Mouse (Mus musculus) induced T-regulatory cell, adult 2 months (primary cell): ENCODE data around the gene Dnajb4.

Experiments used
- DNase-seq: peaks from one replicate; pipeline ENCODE4 v3.0.0-alpha.2; 2012; ENCODE audit warnings: low read depth

Dnajb4 gene

DNA sequence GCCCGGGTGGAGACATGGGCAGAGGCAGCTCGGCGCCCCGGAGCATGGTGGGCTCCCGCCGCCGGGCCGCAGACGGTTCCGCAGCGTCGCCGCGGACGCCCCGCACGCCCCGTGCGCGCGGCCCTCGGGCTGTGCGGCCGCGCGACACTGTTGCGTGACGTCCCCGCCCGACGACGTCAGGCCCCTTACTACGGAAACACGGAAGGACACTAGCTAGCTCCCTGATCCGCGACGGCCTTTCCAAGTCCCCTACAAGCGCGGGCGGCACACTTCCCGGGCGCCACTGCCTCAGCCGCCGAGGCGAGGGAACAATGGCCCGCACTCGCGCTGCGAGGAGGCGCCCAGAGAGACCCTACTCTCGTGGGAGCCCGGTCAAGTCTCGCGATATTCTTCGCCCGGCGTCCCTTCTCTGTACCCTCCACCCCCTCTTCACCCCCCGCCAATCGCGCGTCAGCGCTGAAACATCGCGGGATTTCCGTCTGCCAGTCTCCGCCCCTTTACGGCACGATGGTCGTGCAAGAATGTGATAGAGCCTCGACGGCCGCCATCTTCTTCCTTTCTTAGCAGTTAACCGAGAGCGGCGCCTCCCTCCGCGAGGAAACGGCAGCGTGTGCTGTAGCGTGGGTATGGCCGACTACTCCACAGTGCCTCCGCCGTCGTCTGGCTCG, at the start of gene Dnajb4, which contains the start of gene Fubp1:
Gene Dnajb4, minus strand, starts transcription at position 336 of the 668 bp plus-strand sequence.
Gene Fubp1, plus strand, starts transcription at position 456 of the 668 bp plus-strand sequence.
- peak; percentile 100 for DNase-seq

DNA sequence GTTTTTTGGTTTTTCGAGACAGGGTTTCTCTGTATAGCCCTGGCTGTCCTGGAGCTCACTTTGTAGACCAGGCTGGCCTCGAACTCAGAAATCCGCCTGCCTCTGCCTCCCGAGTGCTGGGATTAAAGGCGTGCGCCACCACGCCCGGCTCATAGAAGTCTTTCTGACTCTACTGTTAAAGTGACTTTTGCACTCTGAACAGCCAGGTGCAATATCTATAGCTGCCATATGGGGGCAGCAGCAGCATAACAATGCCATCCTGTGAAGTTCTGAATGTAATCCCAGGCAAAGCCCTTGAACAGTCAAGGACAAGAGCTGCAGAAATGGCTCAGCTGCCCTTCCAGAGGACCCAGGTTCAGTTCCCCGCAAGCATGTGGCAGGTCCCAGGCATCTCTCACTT, 49.3 kb upstream of the Dnajb4 start:
- peak; percentile 83 for DNase-seq

DNA sequence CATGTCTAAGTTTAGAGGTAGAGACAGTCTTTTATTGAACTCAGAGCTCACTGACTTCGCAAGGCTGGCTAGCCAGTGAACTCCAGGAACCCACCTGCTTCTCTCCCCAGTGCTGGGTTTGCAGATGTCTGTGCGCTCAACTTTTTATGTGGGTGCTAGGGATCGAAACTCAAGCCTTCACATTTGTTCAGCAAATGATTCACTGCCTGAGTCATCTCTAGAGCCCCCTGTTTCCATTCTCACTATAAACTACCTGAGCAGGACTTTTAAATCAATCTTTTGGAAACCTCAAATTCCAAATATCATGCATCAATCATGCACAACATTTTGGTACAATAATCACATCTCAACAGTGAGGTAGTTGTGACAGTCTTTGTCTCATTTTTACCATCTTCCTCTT, 47.4 kb upstream of the Dnajb4 start:
- DNase-seq: peak; percentile 36

DNA sequence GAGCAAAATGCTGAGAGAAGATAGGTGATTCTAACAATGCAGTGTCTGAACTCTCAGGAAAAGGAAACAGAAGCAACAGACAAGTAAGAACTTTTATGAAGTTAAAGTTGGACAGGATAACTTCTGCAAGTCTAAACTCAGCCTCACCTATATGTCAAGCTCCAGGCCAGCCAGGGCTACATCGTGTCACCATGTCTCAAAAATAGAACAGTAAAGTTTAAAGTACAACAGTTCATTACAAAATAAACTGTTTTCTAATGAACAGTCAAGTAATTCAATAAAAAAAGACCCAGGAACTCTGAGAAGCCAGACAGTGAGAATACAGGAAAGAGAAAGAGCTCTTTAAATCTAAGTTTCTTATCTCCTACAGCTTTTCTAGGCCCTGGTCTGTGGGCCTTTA, 40.4 kb upstream of the Dnajb4 start:
- no peak for DNase-seq

DNA sequence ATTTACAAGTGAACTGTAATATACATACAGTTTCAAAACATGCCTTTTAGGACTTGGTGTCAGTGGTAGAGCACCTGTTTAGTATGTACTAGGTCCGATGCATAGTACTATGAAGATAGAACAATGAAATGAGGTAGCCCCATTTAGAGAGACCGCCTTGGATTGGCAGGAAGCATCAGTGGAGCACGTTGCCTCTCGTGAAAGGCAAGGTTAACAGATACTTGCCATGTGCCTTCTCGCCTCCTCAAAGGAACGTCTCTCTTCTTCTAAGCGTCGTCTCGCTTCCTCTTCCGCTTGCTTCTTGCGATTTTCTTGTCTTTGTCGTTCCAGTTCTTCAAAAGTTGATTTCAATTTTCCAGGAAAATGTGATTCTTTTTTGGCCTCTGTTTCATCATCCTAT, 37.6 kb upstream of the Dnajb4 start:
- no peak for DNase-seq

DNA sequence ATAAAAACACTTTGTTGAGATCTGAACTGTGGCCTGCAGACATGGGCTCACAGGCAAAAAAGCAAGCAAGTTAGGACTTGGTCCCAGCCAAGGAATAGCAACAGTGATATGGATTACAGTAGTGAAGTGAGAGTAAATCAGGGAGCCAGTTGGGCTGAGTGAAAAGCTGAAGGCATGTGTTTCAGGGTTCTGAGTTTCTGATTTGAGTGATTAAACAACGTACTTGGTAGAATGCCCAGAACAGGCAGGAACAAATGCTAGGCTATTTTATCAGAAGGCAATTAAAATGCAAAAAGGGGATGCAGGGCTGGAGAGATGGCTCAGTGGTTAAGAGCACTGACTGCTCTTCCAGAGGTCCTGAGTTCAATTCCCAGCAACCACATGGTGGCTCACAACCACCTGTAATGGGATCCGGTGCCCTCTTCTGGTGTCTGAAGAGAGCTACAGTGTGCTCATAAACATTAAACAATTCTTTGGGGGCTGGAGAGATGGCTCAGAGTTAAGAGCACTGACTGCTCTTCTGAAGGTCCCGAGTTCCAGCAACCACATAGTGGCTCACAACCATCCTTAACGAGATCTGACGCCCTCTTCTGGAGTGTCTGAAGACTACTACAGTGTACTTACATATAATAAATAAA, 35.3 kb upstream of the Dnajb4 start:
- no peak for DNase-seq

DNA sequence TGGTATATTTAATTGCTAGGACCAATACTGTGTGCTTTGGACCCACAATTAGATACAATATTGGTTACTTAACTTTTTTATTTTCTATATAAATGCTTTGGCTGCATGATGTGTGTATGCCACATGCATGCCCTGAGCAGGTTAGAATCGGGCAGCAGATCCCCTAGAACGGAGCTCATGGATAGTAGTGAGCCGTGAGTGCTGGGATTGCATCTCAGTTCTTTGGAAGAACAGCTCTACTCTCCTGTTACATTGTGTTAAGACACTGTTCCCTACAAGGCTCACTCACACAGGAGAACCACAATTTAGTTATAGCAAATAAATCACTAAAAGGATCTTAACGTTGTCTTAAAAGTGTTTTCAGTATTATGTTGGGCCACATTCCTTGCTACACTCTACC, 33.2 kb upstream of the Dnajb4 start:
- no peak for DNase-seq

DNA sequence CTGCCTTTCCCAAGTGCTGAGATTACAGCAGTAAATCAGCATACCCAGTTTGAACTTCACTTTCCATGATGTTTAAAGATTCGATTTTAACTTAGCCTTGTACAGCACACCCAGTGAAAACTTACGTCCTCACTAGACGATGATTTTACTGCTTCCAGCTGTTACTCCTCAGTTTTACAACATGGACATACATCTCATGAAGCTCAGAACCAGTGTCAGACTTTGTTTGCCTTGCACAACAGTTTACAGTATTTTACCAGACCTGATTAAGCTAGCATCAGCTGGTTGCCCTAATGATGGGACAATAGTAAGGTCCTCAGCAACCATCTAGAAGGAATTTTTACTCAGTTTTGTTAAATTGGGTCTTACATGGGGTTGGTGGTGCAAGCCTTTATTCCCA, 31.0 kb upstream of the Dnajb4 start:
- no peak for DNase-seq

DNA sequence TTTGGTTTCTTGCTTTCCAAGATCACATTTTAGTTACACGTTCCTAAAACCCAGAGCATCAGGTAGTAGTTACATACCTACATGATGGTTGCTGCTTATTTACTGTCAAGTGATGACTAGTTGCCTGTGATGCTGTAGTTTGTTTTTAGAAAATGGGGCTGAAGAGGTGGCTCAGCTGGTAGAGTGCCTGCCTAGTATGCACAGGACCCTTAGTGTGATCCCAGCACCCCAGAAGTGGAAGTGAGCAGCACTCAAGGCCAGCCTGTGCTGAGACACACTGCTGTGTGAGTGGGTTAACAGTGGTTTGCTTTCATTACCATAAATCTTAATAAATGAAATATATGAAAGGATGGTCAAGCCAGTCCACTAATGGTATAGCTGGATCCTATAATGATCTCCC, 29.5 kb upstream of the Dnajb4 start:
- no peak for DNase-seq

DNA sequence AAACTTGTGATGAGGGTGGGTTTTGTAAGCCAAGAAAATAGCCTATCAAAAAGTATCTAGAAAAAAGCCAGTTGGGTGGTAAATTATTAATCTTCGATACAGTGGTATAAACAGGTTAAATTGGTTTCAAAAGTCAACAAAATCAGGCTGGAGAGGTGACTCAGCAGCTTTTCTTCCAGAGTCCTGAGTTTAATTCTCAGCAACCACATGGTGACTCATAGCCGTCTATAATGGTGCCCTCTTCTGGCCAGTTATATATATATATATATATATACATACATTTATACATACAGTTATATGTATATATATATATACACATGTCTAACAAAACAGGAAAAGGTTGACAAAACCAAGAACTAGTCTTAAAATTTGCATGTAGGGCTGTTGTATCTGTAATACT, 28.7 kb upstream of the Dnajb4 start:
- DNase-seq: peak; percentile 36

DNA sequence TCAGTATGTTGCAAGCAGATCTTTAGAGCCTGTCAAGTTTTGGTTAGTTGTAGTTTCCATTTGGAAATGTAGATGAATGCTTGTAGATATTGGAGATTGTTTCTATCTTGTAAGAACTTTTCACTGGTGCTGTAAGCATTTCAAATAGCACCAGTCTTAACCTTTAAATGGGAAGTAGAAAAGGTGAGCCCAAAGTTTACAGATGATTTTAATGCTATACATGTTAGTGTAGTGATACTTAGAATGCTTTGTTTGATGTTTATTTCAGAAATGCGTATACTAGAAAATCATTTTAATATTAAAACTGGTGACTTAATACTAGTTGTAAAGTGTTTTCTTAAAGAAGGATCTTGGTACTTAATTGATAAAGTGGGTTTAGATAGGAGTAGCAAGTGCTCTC, 25.7 kb upstream of the Dnajb4 start:
- DNase-seq: no peak

DNA sequence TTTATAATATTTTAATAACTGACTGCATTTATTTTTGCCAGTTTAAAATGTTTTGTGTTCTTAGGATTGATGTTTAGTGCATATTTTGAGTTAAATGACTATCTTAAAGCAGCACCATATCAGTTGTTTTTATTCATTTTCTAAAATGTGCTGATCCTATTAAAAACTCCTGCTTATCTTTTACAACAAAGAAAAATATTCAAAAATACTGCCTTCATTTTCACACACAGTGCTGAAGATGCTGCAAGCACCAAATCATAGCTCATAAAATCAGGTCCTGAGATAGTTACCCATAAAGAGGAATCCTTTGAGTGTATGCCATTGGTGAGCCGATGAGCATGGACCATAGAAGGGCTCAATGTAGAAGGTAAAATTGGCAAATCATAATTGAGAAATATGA, 25.1 kb upstream of the Dnajb4 start:
- no peak for DNase-seq

DNA sequence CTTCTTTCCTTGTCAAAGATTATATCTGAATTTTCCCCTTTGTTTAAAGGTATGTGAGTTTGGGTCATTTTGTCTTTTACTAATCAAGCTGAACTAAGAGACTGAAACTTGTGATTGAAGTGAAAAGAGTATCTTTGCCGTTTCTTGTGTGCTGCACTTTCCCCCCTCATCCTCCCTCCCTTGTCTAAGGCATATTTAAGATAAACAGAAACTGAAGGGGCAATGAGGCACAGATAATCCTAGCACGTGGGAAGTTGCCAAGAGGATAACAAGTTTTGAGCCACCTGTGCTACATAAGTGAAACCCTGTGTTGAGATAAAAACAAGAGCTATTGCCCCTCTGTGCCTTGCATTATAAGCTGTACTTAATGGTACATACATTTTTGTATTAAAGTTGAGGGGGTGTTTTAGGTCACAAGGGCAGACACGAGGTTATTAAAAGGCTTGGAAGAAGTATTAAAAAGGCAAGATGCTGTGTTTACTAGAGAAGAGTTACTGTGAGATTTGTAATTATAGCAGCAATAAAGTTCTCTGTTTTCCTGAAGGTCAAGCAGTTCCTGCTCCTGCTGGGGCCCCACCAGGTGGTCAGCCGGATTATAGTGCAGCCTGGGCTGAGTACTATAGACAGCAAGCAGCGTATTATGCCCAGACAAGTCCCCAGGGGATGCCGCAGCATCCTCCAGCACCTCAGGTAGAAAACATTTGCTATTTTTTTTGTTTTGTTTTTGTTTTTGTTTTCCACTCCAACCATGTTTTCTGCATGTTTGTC, 21.4 kb upstream of the Dnajb4 start:
- DNase-seq: no peak

DNA sequence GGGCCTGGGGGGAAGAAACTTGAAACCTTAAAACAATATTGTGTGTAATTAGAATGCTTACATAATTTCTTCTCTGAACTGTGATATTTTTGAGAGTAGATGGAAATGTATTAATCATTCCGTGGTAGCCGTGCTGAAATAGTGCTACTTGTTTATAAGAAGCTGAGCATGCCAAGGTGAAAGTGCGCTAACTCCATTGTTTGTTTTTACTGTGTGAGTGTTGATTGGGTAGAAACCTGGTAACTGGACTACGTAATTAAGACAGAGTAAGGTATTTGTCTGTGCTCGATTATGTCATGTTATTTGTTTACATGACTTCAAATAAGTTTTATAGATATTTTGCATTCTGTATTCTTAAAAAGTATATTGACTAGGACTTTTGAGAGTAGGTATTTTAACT, 19.2 kb upstream of the Dnajb4 start:
- DNase-seq: no peak

DNA sequence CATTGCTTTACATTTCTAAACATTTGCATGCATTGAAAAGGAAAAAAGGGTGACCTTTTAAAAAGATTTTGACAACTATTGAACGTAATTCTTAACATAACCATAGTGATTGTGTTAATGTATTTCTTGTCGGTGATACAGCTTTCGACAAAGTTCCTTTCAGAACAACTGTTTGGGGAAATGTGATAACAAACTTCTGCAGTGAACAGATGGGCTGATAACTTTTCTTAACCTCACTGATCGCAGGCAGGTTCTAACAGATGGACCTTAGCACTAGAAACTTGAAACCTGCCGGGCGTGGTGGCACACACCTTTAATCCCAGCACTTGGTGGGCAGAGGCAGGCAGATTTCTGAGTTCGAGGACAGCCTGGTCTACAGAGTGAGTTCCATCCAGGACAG, 18.7 kb upstream of the Dnajb4 start:
- no peak for DNase-seq

DNA sequence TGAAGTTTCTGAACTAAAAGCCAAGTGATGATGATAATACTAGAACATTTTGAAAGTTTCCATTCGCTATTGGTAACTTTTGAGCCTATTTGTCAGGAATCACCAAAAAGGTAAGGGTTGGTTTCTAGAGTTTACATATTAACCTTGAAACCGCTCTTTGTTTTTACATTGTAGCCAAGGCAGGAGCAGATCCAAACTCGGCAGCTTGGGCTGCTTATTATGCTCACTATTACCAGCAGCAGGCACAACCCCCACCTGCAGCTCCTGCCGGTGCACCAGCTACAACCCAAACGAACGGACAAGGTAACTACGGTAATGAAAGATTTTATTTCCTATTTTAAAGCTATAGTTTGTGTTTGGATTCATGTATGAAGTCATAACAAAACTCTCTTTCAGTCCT, 15.8 kb upstream of the Dnajb4 start:
- no peak for DNase-seq

DNA sequence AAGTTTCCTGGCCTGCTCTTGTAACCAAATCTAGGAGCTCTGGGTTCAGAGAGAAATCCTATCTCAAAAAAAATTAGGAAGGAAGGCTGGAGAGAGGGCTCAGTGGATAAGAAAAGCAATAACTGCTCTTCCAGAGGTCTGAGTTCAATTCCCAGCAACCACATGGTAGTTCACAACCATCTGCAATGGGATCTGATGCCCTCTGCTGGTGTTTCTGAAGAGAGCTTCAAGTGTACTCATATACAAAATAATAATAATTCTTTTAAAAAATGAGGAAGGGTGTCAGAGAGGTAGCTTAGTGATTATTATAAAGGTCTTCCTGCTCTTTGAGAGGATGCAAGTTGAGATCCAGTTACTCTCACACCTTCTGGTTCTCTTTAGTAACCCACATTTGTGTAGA, 14.8 kb upstream of the Dnajb4 start:
- no peak for DNase-seq

DNA sequence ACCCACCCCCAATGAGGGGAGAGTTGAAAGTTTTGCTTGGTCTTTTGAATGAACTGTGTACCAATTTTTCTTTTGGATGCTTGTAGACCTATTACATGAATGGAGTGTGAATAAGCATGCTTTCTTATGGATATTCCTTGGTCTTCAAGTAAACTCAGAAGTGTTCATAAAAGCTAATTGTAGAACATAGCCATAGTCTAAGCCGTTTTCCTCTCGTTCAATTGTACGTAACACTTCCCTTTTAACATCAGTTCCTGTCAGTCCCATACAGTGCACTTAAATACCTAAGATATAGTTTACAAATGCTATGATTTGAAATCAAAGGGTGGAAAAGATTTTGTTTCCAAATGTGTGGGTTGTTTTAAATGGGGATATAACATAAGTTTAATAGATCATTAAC, 3.3 kb upstream of the Dnajb4 start:
- peak; percentile 24 for DNase-seq

DNA sequence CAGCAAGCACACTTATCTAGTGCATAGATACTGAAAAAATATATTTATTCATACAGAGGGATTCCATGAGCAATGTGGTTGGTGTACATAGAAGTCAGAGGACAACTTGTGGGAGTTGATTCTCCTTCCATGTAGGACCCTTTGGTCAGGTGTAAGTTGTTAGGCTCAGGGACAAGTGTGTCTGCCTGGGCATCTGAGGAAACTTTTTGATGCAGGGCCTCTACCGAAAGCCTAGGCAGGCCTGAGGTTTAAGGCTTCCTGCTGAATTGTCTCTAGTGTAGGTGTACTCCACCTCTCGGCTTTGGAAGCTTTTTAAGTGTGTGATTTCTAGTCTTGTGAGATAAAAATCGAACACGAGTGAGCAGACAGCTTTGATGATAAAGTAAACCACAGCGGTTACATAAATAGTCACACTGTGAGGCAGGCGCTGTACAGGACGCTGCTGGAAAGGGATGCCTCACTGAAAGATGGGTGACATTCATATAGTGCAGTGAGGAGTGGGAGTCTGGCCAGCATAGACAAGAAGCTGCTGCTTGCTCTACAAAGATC, 1.7 kb upstream of the Dnajb4 start:
- peak; percentile 82 for DNase-seq

DNA sequence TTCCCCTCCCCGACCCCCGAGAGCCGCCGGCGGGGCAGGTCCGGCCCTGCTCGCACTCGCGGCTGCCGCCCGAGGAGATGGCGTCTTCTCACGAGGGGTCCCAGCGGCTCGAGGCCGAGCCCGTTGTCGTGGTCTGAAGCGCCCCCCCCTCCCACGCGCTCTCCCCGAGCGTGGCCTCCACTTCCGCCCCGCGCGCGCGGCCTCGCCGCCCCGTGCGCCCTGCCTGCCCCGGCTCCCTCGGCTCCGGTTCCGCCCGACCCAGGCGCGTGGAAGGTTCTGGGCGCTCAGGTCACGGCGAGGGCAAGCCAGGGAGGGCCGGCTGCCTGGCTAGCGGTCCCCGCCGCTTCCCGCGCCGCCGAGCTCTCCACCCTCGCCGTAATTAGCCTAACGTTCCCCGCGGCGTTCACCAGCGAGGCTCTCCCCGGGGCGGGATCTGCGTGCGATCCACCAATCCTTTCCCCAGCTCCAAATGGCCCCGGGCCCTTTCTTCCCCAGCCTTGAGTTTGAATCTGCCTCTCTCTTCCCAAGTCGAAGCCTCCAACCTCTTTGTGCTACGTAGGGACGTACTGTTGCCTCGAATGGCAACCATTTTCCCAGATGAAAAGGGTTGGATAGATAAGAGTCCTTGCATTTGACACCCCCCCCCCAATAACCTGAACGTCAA, 758 bp upstream of the Dnajb4 start:
- peak; percentile 81 for DNase-seq

DNA sequence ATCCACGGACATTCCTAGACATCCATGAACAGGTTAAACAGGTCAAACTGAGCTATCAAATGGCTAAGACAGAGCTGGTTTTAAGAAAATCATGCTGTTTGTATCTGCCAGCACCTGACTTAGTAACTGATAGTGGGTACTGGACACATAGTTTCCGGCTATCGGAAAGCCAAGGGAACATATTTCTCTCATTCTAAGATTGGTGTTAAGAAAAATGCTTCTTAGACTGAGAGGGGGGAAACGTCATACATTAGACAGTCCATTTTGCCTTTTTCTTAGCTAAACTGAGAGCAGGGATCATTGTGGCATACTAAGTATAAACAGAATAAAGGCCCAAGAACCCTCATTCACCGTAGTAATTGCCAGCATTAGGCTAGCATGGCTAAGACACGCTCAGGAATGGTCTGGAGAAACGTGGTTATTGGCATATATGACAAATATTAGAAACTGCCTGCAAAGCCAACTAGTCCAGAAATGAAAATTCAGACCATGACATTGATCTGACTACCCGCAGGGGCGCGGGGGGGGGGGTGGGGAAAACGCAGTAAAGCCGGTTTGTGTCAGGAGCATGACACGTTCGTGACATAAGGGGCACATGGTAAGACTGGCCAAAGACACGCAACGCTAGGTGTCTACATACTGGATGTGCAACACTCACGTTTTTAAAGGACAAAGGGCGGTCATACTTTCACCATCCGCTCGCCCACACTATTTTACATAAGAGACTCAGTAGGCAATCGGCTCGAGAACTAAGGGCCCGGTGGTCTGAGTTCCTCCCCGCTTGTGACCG, 730 bp downstream of the Dnajb4 start:
- DNase-seq: peak; percentile 75
